Mouse (Mus musculus): ENCODE measurements around the gene Mtmr3. TPM values are rescaled to one million over a fixed set of nuclear protein-coding genes. Genes with fewer than 3 reads are reported as not detected.

Mtmr3 gene
- total RNA-seq, 4 experiments from 2014 or later, result 68.7 to 78.6 (median 73.5) TPM

DNA sequence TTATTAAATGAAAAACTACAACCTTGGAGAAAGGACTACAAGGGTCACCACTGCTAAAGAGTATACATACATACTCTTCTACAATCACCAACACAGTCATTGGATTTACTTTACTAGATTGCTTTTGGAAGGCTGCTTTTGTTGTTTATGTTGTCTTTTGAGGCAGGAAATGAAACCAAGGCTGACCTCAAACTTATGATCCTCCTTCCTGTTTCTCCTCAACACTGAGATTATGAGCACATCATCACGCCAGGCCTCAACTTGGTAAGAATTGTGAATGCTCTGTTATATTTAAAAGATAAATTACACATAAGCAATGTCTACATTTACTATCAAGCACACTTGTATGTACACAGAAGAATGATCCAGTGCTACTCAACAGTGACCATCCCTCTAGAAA is 58.0 kb downstream of the Mtmr3 start:
- DNase-seq (ENCODE audit: low spot score in 2 of 2), result no peak

DNA sequence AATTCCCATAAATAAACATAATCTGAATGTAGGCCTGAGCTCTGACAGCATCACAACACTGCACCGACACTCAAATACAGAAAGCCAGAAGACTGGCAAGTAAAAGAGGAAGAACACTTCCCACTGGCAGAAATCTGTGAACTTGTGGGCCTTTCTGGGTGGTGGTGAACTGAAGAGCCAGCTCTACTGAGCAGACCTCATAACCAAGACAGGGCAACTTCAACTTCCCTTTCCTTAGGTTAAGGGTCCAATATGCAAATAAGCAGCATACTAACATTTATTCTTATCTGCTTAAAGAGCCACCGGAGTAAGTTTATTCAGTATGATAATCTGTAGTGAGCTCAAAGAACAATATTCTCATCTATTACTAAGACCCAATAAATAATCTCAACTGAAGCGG is 67.5 kb downstream of the Mtmr3 start:
- DNase-seq (ENCODE audit: low spot score in 2 of 2), result no peak

DNA sequence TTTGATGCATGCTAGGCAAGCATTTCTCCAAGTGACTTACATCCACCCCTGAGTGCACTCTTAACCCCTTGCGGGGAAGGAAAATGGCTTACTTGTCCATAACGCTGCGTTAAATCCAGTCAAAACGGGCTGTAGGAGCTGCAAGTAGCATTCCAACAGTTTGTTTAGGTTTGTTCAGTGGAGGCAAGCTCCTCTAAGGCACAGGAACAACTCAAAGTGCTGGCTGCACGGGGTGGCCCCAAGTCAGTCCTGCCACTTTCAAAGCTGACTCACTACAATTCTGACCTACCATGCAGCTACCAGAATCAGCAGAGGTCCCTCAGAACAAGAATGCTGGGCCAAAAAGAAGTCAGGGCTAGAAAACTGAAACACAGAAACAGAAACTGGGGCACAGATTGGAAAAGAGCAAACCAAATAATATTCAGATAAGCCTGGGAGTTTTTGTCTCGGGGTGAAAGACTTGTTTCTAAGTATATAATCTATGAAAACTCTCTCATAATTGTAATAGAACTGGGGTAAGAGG is 72.5 kb downstream of the Mtmr3 start:
- no peak for DNase-seq (ENCODE audit: low spot score in 2 of 2)

DNA sequence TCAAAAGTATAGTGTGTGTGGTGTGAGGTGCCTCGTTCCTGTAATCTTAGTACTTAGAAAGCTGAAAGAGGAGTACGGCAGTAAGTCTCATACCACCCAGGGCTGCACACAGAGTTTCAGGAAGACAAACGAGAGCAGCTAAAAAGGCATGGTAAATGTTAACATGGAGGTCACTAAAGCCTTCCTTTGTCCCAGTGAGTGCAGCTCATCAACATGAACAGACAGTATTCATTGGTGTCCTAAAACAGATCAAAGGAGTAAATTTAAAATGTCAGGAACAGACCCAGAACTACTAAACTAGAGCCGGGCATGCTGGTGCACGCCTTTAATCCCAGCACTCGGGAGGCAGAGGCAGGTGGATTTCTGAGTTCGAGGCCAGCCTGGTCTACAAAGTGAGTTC is 75.7 kb downstream of the Mtmr3 start:
- DNase-seq (ENCODE audit: low spot score in 2 of 2), result no peak

GRCm38 (mm10) chr11:4507421-4507820 is 87.2 kb downstream of the Mtmr3 start:
- DNase-seq (ENCODE audit: low spot score in 2 of 2), result no peak

DNA sequence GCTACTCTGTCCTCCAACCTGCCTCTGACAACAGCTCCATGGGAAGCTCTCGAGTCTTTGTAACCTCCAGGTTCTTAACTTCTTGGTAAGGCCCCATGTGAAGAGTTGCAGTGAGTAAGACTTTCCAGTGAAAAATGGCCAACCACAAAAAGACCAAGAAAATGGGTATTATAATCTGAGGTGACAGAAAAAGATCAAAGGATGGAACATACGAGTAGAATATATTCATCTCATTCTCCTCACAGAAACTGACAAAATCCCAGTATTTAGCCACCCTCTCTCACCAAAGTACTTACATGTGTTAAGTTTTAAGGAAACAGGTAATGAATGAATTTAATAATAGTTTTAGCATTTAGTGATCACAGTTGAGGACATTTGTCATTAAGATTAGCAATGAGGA is 88.2 kb downstream of the Mtmr3 start:
- no peak for DNase-seq (ENCODE audit: low spot score in 2 of 2)

GRCm38 (mm10) chr11:4502206-4502605 is 92.5 kb downstream of the Mtmr3 start:
- no peak for DNase-seq (ENCODE audit: low spot score in 2 of 2)

DNA sequence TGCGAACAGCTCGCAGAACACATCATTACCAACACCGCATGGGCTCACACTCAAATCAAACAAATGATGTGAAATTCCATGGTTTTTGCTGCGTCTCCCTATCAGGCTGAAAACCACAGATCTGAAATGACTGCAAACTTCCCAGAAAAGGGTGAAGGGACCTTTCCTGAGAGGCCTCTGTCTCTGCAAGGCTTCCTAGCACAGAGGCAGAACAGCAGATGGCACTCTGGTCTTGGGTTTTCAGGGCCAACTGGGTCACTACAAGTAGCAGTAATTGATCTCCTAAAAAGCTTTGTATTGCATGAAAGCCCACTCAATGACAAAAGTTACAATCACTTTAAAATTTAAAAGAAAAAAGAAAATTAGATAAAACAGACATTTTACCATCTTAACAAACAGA is 93.8 kb downstream of the Mtmr3 start:
- no peak for DNase-seq (ENCODE audit: low spot score in 2 of 2)

DNA sequence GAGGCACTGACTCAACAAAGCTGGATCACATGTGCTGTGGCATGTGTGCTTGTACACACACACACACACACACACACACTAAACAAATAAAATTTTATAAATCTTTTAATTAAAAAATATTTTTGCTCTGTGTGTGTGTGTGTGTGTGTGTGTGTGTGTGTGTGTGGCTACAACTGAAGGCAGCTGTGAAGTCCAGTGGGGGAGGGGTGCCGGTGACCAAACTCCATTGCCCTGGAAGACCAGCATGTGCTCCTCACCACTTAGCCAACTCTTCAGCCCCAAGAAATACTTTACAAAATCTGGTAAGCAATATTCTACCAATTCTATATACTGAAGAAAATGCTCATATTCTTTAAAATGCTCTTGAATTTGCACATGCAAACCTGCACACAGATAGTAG is 94.4 kb downstream of the Mtmr3 start:
- no peak for DNase-seq (ENCODE audit: low spot score in 2 of 2)

DNA sequence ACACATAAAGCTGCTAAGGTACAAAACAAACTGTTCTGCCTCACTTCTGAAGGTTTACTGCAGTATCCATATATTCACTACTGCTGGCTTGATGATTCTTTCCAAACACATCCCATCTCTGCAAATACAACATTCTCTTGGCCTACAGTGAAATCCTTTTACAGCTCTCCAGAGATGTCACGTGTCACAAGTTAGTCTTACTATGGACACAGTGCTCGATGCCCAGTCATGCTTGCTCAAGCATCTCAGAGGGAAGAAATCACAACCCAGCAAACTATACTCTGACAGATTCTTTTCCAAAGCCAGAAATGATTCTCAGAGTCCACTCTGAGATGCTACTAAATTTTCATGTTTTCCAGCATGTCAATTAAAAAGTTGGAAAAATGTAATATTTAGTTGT is 95.2 kb downstream of the Mtmr3 start:
- no peak for DNase-seq (ENCODE audit: low spot score in 2 of 2)

- no peak for DNase-seq (ENCODE audit: low spot score in 2 of 2)
Observed at GRCm38 (mm10) chr11:4498774-4499173, 95.9 kb downstream of the Mtmr3 start.

- DNase-seq (ENCODE audit: low spot score in 2 of 2), result no peak
Observed at GRCm38 (mm10) chr11:4497501-4498118, 97.1 kb downstream of the Mtmr3 start.

- DNase-seq (ENCODE audit: low spot score in 2 of 2), result no peak
Observed at GRCm38 (mm10) chr11:4495021-4495540, 99.6 kb downstream of the Mtmr3 start.

- no peak for DNase-seq (ENCODE audit: low spot score in 2 of 2)
Observed at GRCm38 (mm10) chr11:4489207-4489606, 105.5 kb downstream of the Mtmr3 start.

GRCm38 (mm10) chr11:4488798-4489197 is 105.9 kb downstream of the Mtmr3 start:
- DNase-seq (ENCODE audit: low spot score in 2 of 2), result no peak

DNA sequence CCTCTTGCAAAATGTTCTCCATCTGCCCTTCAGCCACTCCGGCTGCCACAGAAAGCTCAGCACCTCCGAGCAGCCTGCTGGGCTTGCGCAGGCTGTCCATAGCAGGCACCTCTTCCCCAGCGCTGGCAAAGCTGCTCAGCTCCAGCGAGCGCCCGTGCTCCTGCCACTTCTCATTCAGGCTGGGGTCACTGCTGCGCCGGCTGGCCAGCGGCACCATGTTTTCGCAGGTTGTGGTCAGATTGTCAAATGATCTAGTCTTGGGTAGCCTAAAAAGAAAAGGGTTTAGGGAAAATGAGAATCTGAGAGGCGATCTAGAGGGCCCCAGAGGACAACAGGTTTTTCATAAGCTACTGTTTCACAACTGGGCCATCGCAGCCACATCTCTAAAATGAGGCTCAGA is 106.3 kb downstream of the Mtmr3 start:
- DNase-seq (ENCODE audit: low spot score in 2 of 2), result no peak

DNA sequence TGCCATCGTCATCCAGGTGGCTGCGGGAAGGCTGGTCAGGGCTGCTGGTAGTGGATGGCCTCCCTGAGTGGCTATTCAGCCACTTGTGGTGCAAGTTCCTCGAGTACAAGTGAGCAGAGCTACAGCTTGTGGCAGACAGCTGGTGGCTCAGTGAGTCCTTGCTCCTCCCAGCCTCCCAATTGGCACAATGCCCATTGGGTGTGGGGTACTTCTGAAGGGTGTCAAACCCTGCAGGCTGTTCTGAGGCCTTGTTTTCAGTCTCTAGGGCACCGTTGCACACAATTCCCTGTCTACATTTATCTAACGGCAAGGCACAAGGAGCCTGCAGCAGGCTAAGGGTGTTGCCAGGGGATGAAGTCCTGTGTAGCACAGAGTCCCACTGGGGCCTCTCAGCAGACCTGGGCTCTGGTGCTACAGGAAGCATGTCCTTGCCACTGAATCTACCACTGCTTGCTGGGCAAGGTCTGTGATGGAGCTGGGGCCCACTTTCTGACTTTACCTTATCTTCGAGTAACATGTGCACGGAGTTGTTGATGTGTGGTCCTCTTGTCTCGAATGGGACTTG is 107.2 kb downstream of the Mtmr3 start:
- no peak for DNase-seq (ENCODE audit: low spot score in 2 of 2)

DNA sequence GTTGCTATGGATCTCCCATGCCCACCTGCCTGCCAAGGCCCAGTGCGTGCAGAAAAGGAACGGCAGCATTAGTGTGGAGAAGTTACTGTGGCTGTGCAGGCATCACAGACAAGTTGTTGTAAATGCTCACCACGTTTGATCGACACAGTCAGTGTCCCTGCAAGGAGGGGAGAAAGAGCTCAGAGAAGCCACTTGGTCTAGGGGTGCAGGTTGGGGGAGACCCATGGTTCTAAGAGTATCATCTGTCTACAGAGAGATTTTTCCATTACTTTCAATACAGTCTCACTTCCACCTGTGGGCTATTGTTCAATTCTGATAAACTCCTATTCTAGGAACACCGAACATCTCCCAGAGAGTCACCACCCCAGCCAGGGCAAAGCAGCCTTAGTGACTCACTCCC is 110.1 kb downstream of the Mtmr3 start:
- no peak for DNase-seq (ENCODE audit: low spot score in 2 of 2)

- DNase-seq (ENCODE audit: low spot score in 2 of 2), result no peak
Observed at GRCm38 (mm10) chr11:4482641-4483040, 112.0 kb downstream of the Mtmr3 start.

- no peak for DNase-seq (ENCODE audit: low spot score in 2 of 2)
Observed at GRCm38 (mm10) chr11:4476184-4476697, 118.4 kb downstream of the Mtmr3 start.

DNA sequence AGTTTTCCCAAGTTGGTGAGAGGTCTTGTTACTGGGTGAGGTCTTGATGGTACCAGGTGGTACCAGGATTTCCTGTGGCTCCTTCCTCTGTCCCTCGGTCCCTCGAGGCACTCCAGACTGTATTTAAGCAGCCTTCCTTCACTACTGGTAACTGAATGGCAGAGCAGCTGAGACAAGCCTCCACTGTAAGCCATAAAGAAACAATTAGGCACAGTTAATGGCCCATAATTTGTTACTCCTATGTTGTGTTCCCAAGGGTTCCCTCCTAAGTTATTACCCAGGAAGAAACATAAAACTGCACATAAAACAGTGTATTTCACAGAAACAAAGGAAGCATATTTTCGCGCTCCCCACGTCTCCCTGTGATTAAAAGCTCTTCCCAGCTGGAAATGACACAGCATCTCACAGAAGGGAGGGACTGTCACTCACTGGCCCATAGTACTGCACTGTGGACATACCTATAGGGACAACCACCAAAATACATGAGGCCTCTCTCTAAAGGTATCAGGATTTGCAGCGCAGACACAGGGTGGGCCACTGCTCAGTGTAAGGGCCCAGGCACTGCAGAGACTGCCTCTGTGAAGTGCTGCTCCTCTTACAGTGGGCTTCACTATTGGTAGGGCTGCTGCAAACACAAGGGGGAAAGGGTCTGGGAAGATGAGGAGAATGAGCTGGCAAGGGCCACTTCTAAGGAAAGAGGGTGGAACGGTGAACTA is 122.0 kb downstream of the Mtmr3 start:
- DNase-seq (ENCODE audit: low spot score in 2 of 2), result no peak

DNA sequence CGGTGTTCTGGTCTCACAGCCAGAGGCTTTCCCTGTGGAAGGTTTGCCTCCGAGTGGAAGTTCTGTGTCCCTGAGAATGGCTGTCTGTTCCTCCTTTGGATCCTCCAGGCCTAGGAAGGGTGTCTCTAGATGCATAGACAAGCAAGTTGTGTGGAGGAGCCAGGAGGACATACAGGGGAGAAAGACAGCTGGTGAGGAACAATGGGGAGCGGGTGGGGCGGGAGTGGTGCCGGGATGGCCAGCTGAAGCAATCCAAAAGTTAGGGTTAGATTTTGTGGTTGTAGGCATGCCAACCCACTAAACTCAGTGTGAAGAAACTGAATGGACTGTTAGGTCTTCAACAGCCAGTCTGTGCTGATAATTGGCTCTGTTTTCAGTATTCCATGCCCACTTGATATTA is 122.9 kb downstream of the Mtmr3 start:
- DNase-seq (ENCODE audit: low spot score in 2 of 2), result no peak

Measured in layer of hippocampus, adult 8-10 months (tissue).